Mouse (Mus musculus): ENCODE measurements around the gene Hs3st6. TPM values are rescaled to one million over a fixed set of nuclear protein-coding genes. Genes with fewer than 3 reads are reported as not detected.

Gene Hs3st6
- polyA plus RNA-seq, 1 experiment from 2014 or later = 0.24 TPM

GRCm38 (mm10) chr17:24725637-24726390, 27.0 kb upstream of the Hs3st6 start:
- H3K4me1 ChIP-seq (ENCODE audit: control insufficient read depth, low read depth, low read length) = peaks cover 28% of the 10 kb centered on the region
- no peak overlapping the region for H3K9ac ChIP-seq (ENCODE audit: low read depth, low read length)
- WGBS (ENCODE audit: insufficient replicate concordance) = 46% methylated on average over 3 of the region's 3 CpGs
- H3K27ac ChIP-seq (ENCODE audit: low read length) = no peak overlapping the region
- no peak overlapping the region for H3K4me2 ChIP-seq (ENCODE audit: low read depth, low read length)
- H3K9me3 ChIP-seq (replicated peaks; ENCODE audit: control insufficient read depth, low read length) = no peaks in the 10 kb centered on the region
- no peak for ATAC-seq (ENCODE audit: low read depth)
- H3K4me3 ChIP-seq (ENCODE audit: low read depth, low read length) = no peak overlapping the region
- H3K36me3 ChIP-seq (ENCODE audit: control insufficient read depth, insufficient read depth) = peaks cover 9% of the 10 kb centered on the region
- no peaks in the 10 kb centered on the region; the same call in 1 of the 2 replicates for H3K27me3 ChIP-seq (ENCODE audit: control insufficient read depth, insufficient read depth, low read depth, low read length)

- H3K36me3 ChIP-seq (ENCODE audit: control insufficient read depth, insufficient read depth) = no peaks in the 10 kb centered on the region; the same call in 1 of the 2 replicates
- H3K9ac ChIP-seq (ENCODE audit: low read depth, low read length) = no peak within 1 kb of the TSS
- no peak within 1 kb of the TSS for H3K27ac ChIP-seq (ENCODE audit: low read length)
- H3K9me3 ChIP-seq (replicated peaks; ENCODE audit: control insufficient read depth, low read length) = no peaks in the 10 kb centered on the region
- H3K4me1 ChIP-seq (ENCODE audit: control insufficient read depth, low read depth, low read length) = peaks cover 14% of the 10 kb centered on the region
- no peaks in the 10 kb centered on the region; the same call in 1 of the 2 replicates for H3K27me3 ChIP-seq (ENCODE audit: control insufficient read depth, insufficient read depth, low read depth, low read length)
- no peak for ATAC-seq (ENCODE audit: low read depth)
- WGBS (ENCODE audit: insufficient replicate concordance) = 62% methylated on average over 2 of the region's 2 CpGs
- no peak within 1 kb of the TSS for H3K4me2 ChIP-seq (ENCODE audit: low read depth, low read length)
- H3K4me3 ChIP-seq (ENCODE audit: low read depth, low read length) = no peak within 1 kb of the TSS
Measured at GRCm38 (mm10) chr17:24727618-24728017, 25.2 kb upstream of the Hs3st6 start, which contains the start of gene Rpl3l. Gene Rpl3l (plus strand): TSS chr17:24727820.

- no peaks in the 10 kb centered on the region for H3K9me3 ChIP-seq (replicated peaks; ENCODE audit: control insufficient read depth, low read length)
Measured at GRCm38 (mm10) chr17:24728184-24728583, 24.6 kb upstream of the Hs3st6 start.

GRCm38 (mm10) chr17:24729067-24729466, 23.7 kb upstream of the Hs3st6 start:
- H3K4me3 ChIP-seq (ENCODE audit: low read depth, low read length) = no peak overlapping the region
- H3K27me3 ChIP-seq (ENCODE audit: control insufficient read depth, insufficient read depth, low read depth, low read length) = no peaks in the 10 kb centered on the region; the same call in 1 of the 2 replicates
- no peaks in the 10 kb centered on the region for H3K9me3 ChIP-seq (replicated peaks; ENCODE audit: control insufficient read depth, low read length)
- H3K4me2 ChIP-seq (ENCODE audit: low read depth, low read length) = no peak overlapping the region
- no peak overlapping the region for H3K27ac ChIP-seq (ENCODE audit: low read length)
- no peak for ATAC-seq (ENCODE audit: low read depth)
- no peak overlapping the region for H3K9ac ChIP-seq (ENCODE audit: low read depth, low read length)
- H3K36me3 ChIP-seq (ENCODE audit: control insufficient read depth, insufficient read depth) = no peaks in the 10 kb centered on the region
- WGBS (ENCODE audit: insufficient replicate concordance) = 78% methylated on average over 6 of the region's 6 CpGs
- H3K4me1 ChIP-seq (ENCODE audit: control insufficient read depth, low read depth, low read length) = peaks cover 3% of the 10 kb centered on the region

More at GRCm38 (mm10) chr17:24728184-24728583, 24.6 kb upstream of the Hs3st6 start:
- Histone ChIP-seq H3K9ac (ENCODE audit: low read depth, low read length) (no peak overlapping the region), H3K4me2 (ENCODE audit: low read depth, low read length) (no peak overlapping the region), H3K36me3 (ENCODE audit: control insufficient read depth, insufficient read depth) (no peaks in the 10 kb centered on the region), H3K4me1 (ENCODE audit: control insufficient read depth, low read depth, low read length) (peaks cover 8% of the 10 kb centered on the region), H3K27me3 (ENCODE audit: control insufficient read depth, insufficient read depth, low read depth, low read length) (no peaks in the 10 kb centered on the region; the same call in 1 of the 2 replicates), H3K4me3 (ENCODE audit: low read depth, low read length) (no peak overlapping the region), H3K27ac (ENCODE audit: low read length) (no peak overlapping the region)
- no peak for ATAC-seq (ENCODE audit: low read depth)
- 57% methylated on average over 17 of the region's 17 CpGs for WGBS (ENCODE audit: insufficient replicate concordance)

GRCm38 (mm10) chr17:24730787-24731186, 22.0 kb upstream of the Hs3st6 start:
- no peak for ATAC-seq (ENCODE audit: low read depth)
- Histone ChIP-seq H3K4me3 (ENCODE audit: low read depth, low read length) (no peak overlapping the region), H3K4me2 (ENCODE audit: low read depth, low read length) (no peak overlapping the region), H3K9me3 (replicated peaks; ENCODE audit: control insufficient read depth, low read length) (no peaks in the 10 kb centered on the region), H3K9ac (ENCODE audit: low read depth, low read length) (no peak overlapping the region), H3K27ac (ENCODE audit: low read length) (no peak overlapping the region), H3K36me3 (ENCODE audit: control insufficient read depth, insufficient read depth) (no peaks in the 10 kb centered on the region), H3K27me3 (ENCODE audit: control insufficient read depth, insufficient read depth, low read depth, low read length) (no peaks in the 10 kb centered on the region; the same call in 1 of the 2 replicates), H3K4me1 (ENCODE audit: control insufficient read depth, low read depth, low read length) (peaks cover 5% of the 10 kb centered on the region)
- 68% methylated on average over 14 of the region's 14 CpGs for WGBS (ENCODE audit: insufficient replicate concordance)

GRCm38 (mm10) chr17:24732233-24732935, 20.4 kb upstream of the Hs3st6 start:
- Histone ChIP-seq H3K4me2 (ENCODE audit: low read depth, low read length) (no peak overlapping the region), H3K27ac (ENCODE audit: low read length) (no peak overlapping the region), H3K9ac (ENCODE audit: low read depth, low read length) (no peak overlapping the region), H3K4me1 (ENCODE audit: control insufficient read depth, low read depth, low read length) (peaks cover 16% of the 10 kb centered on the region), H3K36me3 (ENCODE audit: control insufficient read depth, insufficient read depth) (no peaks in the 10 kb centered on the region), H3K4me3 (ENCODE audit: low read depth, low read length) (no peak overlapping the region), H3K27me3 (ENCODE audit: control insufficient read depth, insufficient read depth, low read depth, low read length) (no peaks in the 10 kb centered on the region; the same call in 1 of the 2 replicates), H3K9me3 (replicated peaks; ENCODE audit: control insufficient read depth, low read length) (no peaks in the 10 kb centered on the region)
- WGBS (ENCODE audit: insufficient replicate concordance) = 66% methylated on average over 12 of the region's 12 CpGs
- no peak for ATAC-seq (ENCODE audit: low read depth)

GRCm38 (mm10) chr17:24733434-24734050, 19.2 kb upstream of the Hs3st6 start:
- Histone ChIP-seq H3K36me3 (ENCODE audit: control insufficient read depth, insufficient read depth) (no peaks in the 10 kb centered on the region), H3K27me3 (ENCODE audit: control insufficient read depth, insufficient read depth, low read depth, low read length) (no peaks in the 10 kb centered on the region), H3K27ac (ENCODE audit: low read length) (no peak overlapping the region), H3K4me2 (ENCODE audit: low read depth, low read length) (no peak overlapping the region), H3K4me3 (ENCODE audit: low read depth, low read length) (no peak overlapping the region), H3K9me3 (replicated peaks; ENCODE audit: control insufficient read depth, low read length) (no peaks in the 10 kb centered on the region), H3K4me1 (ENCODE audit: control insufficient read depth, low read depth, low read length) (peaks cover 24% of the 10 kb centered on the region), H3K9ac (ENCODE audit: low read depth, low read length) (no peak overlapping the region)
- ATAC-seq (ENCODE audit: low read depth) = no peak
- 77% methylated on average over 21 of the region's 21 CpGs for WGBS (ENCODE audit: insufficient replicate concordance)

- no peaks in the 10 kb centered on the region for H3K36me3 ChIP-seq (ENCODE audit: control insufficient read depth, insufficient read depth)
- no peaks in the 10 kb centered on the region for H3K9me3 ChIP-seq (replicated peaks; ENCODE audit: control insufficient read depth, low read length)
- no peak overlapping the region for H3K4me2 ChIP-seq (ENCODE audit: low read depth, low read length)
- H3K27ac ChIP-seq (ENCODE audit: low read length) = no peak overlapping the region
- H3K9ac ChIP-seq (ENCODE audit: low read depth, low read length) = no peak overlapping the region
- H3K4me1 ChIP-seq (ENCODE audit: control insufficient read depth, low read depth, low read length) = peaks cover 27% of the 10 kb centered on the region
- 48% methylated on average over 1 of the region's 1 CpGs for WGBS (ENCODE audit: insufficient replicate concordance)
- no peak for ATAC-seq (ENCODE audit: low read depth)
- H3K4me3 ChIP-seq (ENCODE audit: low read depth, low read length) = no peak overlapping the region
- H3K27me3 ChIP-seq (ENCODE audit: control insufficient read depth, insufficient read depth, low read depth, low read length) = no peaks in the 10 kb centered on the region
Measured at GRCm38 (mm10) chr17:24734513-24734912, 18.3 kb upstream of the Hs3st6 start.

All from liver, embryonic 16.5 days (tissue).